Mouse (Mus musculus): ENCODE data around the gene Il4i1.

The Il4i1 gene

DNA sequence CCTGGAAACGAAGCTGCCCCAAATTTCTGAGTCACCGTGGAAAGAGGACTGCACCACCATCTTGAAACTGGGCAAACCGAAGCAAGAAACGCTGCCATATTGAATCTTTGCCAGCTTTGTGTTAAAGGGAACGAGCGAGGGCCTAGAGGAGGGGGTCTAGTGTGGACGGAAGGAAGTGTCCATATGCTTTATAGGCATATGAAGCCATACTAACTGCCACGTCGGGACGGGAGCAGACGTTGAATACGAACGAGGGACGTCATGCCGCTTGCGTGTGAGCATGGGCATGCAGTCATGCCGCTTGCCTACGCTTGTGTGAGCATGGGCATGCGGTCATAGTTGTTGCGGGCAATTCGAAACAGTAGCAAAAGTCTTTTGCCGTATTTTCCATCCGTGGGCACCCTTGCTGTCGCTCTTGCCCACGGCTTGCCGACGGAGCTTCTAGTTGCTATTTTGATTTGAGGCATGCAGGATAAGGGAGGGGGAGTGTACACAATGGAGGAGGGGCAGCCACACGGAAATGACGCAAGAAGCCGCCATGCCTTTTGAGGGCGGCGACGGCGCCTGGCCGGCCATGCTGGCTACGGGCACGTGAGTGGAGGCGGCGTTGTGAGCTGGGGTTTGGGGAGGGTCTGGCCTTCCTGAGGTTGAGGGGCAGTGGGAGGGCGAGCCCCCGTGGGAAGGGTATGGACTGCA is 33.4 kb downstream of the Il4i1 start:
- DNase-seq: peak; percentile 97

DNA sequence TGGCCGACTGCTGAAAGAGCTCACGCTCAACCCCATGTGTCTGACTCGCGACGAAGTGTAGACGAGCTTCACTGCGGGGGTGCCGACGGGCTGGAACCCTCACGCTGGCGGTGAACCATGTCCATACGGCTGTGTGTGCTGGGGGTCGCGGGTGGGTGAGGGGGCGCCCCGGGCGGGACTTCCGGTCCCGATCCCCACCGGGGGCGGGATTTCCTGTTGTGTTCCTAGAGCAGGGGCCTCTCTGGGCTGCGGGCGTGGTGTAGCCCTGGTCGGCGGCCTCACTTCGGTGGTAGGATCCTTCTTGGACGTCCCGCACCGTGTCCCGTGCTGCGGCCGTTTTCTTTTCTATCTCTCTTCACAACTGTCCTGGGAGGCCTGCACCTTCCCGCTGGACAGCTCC is 34.0 kb downstream of the Il4i1 start:
- no peak for DNase-seq

DNA sequence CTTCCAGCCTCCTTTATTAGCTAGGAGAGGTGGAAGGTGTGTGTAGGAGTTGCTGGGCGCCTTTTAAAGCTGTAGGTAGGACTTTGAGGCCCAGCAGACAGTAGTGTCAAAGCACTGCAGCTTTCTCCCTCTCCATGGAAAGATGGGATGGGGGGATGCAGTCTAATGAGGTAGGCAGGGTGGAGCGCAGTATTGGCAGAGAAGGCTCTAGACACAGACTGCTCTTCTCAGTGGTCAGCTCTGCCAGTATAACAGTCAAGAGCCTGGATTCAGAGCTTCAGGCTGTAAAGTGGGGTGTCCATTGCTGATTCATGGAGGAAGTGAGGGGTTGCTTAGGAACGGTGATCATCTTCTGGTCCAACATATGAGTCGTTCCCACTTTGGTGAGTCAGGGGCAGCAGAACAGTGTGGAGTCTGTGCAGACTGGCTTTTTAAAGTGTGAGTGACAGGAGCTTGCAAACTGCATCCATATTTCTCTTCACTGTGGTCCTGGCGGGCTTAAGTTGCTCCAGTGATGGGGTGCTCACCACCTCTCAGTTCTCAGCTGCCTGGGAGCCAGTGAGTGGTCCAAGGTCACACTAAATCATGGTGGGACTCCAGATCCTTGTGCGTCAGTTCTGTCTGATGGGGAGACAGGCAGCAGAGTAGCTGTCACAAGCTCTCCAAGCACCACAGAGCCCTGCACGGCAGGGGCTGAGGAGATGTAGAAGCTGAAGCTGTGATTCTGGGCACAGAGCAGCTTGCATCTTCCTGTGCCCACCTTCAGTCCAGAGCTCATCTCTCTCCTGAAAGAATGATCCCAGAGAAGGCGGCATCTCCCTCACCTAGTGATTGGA is 34.8 kb downstream of the Il4i1 start:
- DNase-seq: peak; percentile 65

DNA sequence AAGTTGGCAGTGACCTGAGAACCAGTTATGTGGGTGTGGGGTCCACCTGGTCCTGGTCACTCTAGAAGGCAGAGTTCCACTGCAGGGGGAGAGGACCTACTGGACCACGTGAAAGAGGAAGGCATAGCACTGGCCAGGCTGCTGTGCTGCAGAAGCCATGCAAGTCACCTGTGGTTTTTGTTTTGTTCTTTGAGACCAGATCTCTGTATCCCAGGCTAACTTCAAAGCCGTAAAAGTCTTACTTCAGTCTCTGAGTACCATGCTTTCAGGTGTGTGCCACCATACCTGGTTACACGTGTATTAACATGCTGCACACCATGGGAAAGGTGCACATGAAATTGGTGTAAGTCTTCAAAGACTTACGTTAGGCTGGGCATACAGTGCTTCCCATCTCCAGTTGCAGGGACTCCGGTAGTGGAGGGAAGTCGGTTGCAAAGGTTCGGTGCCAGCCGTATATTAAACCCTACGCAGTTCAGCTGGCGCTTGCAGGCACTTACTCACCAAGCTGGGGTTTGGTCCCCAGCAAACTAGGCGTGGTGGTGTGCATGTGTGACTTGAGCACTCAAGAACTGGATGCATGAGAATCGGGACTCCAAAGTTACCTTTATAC is 35.5 kb downstream of the Il4i1 start:
- DNase-seq: peak; percentile 61

DNA sequence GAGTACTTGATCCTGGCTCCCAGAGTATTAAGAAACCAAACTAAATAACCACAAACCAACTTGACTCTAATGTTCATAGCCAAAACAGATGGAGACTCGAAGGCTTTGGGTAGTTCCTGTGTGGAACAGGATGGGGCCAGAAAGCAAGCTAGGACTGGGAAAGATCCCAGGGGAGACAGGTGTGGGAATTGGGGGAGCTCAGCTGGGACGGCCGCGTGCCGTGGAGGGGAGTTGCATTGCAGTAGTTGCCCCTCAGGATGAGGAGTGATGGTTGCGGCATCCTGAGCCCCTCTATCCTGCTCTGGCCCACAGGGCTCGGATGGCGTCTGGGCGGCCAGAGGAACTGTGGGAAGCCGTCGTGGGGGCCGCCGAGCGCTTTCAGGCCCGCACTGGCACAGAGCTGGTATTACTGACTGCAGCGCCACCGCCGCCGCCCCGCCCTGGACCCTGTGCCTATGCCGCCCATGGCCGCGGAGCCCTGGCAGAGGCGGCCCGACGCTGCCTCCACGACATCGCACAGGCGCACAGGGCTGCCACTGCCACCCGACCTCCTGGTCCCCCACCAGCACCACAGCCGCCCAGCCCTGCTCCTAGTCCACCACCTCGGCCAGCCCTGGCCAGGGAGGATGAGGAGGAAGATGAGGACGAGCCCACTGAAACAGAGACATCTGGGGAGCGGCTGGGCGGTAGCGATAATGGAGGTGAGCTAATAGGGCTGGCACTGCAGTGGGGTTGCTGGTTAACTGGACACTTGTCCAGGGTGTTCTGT is 36.3 kb downstream of the Il4i1 start:
- DNase-seq: peak; percentile 54

DNA sequence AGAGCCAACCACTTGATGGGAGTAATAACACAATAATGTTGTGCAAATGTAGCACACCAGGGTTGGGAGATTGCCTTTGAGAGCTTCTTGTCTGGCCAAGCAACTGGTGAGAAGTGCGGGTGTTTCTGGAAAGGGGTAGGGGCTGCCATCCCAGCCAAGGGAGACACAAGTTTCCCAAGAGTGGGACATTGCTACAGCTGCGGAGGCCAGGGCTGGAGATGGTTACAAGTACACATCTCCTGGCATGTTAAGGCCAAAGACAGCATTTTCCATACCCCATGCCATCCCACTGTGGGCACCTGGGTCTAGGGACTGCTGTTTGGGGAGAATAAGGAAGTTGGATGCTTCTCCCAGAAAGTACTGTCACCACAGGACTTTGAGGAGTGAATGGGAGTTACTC is 36.9 kb downstream of the Il4i1 start:
- peak; percentile 65 for DNase-seq

DNA sequence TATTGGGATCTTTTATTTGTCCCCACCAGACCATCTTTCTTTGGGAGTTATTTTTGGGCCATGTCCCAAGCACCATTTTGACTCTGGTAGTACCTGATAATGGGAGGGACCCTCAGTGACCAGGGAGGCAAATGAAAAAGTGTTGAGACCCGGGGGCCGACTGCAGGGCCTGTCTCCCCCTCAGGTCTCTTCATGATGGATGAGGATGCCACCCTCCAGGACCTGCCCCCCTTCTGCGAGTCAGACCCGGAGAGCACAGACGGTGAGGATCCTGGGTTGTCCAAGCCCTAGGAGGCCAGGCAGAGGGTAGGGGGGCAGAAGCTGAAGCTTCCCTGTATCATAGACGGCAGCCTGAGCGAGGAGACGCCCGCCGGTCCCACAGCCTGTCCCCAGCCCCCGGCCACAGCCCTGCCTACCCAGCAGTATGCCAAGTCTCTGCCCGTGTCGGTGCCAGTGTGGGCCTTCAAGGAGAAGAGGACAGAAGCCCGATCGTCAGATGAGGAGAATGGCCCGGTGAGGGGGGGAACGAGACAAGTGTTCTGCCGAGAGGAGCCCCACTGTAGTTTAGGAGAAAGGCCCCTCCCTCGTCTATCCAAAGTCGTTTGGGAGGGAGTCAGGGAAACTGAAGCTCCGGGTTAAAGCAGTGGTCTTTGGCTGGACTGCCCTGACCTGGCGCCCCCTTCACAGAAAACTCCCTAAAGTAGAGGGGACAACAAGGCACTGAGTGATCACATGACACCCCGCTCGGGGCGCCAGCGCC is 37.6 kb downstream of the Il4i1 start:
- DNase-seq: peak; percentile 70

DNA sequence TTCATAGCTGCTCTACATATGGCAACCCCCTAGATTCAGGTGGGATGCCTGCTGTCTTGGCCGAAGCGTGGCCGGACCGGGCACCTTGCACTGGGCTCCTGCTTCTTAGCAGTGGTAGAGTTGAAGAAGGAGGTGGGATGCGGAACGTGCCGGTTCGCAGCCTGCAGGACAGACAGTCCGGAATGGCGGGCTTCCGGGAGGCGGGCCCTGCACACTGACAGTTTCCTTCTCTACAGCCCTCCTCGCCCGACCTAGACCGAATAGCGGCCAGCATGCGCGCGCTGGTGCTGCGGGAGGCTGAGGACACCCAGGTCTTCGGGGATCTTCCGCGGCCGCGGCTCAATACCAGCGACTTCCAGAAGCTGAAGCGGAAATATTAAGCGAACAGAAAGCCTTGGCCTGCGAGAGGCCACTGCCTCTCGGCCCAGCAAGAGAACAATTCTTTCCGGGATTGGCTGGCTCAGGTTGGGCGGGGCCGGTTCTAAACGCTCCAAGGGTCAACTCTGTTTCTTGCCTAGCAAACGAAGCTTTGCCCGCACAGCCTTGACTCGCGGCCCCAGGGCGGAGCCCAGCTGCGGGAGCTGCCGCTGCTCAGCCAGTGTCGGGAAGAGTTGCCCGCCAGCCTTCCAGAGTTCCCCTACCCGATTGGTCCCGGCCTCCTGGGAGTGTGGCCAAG is 38.3 kb downstream of the Il4i1 start:
- DNase-seq: peak; percentile 82

DNA sequence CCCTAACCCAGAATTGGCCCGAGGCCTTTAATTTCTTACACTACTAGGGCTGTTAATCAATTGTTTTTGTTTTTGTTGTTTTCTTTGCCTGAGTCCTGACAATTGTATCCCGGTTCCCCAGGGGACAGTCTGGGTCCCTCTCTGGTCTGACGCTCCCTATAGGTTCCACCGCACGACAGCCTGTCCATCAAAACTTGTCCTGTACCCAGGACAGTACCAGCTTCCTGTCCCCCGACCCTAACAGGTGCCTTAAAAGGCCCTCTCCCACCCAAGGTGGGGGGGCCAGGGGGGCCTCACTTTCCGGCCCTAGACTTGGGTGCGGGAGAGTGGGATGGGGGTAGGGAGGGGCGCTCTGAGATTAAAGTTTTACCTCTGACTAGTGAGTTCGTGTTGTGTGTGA is 38.8 kb downstream of the Il4i1 start:
- DNase-seq: peak; percentile 82

DNA sequence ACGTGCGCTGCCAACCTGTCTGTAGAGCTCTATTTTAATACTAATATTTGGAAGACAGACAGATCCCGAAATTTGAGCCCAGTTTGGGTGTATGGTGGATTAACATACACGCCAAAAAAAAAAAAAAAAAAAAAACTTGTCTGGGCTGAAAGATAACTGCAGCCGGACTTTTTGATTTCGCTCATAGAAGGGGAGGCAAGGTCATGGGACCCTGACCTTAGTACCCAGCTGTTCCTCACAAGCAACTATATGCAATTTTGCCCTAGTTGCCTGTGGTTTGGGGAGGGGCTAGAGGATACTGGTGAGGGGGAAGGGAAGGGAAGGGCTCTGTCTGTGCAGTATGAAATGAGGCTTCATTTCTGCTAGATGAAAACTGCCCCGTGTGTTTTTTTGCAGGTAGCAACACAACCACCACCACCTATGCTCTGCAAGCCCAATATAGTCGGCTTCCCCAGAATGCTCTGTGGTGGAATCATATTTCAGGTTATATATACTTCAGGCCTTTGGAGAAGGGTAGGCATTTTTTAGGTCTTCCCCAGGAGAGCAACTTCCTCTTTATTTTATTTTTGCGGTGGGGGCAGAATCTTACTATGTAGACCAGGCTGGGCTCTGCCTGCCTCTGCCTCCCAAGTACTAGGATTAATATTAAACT is 40.2 kb downstream of the Il4i1 start:
- DNase-seq: no peak

DNA sequence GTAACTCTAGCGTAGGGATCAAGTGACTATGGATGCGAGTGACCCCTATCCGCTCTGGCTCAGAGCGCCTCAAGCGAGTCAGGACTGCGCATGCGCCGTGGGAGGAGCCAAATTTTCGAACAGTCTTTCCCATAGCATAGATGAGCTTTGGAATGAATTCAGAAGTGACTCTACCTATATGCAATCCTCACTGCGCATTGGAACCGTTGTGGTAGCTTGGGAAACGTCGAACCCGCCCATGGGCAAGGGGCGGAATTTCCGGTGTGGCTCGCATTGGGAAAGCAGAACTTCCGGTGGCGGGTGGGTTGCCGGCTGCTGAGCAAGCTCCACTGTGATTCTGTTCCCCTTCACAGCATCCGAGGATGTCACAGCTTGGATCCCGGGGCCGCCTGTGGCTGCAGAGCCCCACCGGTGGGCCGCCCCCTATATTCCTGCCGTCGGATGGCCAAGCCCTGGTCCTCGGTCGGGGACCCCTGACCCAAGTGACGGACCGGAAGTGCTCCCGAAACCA is 40.9 kb downstream of the Il4i1 start, which contains the start of gene Pnkp:
Gene Pnkp, plus strand, starts transcription at position 98 of the 511 bp plus-strand sequence.
- peak; percentile 90 for DNase-seq

DNA sequence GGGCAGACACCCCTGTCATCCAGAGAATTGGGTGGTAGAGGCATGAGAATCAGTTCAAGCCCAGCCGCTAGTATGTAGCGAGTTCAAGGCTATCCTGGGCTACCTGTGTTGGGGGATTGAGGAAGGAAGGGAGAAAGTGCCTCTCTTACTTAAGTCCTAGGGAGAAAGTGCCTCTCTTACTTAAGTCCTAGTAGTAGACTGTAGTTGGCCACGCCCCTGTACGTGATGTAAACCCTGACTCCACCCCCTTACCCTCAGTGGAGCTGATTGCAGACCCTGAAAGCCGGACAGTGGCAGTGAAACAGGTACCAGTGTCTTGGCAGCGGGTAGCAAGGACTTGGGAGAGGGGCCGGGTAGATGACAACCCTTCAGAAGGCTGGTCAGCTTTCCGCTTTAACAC is 41.7 kb downstream of the Il4i1 start:
- DNase-seq: peak; percentile 76

DNA sequence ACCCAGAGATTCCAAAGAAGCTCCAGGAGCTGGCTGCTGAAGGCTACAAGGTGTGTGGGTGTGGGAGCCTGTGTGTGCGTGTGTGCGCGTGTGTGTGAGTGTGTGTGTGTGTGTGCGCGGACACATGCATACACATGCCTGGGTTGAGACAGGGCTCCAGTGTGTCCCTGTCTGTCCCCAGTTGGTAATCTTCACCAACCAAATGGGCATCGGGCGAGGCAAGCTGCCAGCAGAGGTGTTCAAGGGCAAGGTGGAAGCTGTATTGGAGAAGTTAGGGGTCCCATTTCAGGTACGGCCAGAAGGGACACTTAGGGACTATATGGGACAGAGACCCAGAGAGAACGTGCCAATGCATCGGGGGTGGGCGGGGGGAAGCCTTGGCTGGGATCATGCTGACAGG is 43.7 kb downstream of the Il4i1 start:
- no peak for DNase-seq

DNA sequence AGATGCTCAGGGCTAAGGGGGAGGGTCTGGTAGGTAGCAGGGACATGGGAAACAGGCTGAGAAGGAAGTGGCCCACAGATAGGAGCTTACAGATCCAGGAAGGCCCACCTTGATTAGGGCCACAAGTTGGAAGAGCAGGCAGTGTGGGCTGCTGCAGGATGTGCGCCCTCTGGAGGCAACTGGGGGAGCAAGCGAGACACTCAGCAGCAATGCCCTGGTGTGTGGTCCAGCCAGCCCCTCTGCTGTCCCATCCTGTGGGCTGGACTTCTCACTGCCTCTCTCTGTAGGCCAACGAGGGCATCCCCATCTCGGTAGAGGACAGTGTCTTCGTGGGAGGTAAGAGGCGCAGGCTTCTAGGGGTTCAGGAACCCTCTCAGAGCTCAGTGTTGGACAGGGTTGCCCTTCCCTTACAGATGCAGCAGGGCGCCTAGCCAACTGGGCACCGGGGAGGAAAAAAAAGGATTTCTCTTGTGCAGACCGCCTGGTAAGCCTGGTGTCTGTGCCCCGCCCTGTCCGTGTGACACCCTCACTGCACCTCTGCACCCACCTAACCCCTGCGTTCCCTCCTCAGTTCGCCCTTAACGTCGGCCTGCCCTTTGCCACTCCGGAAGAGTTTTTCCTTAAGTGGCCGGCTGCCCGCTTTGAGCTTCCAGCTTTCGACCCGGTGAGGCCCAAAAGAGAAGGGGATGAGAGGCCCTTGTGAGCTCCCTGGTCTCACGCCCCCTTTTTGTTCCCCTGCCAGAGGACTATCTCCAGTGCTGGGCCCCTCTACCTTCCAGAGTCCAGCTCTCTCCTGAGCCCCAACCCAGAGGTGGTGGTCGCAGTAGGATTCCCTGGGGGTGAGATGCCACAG is 44.6 kb downstream of the Il4i1 start:
- DNase-seq: no peak

DNA sequence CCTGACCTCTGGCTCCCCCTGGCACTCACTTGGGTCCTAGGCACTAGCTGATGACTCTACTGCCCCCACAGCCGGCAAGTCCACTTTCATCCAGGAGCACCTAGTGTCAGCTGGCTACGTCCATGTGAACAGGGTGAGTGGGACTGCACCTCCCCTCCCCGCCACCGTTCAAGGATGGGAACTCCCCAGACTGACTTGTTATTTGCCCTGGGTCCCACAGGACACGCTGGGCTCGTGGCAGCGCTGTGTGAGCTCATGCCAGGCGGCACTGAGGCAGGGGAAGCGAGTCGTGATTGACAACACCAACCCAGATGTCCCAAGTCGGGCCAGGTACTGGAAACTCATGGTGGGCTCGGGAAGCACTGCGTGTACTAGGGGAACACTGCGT is 45.2 kb downstream of the Il4i1 start:
- DNase-seq: no peak

DNA sequence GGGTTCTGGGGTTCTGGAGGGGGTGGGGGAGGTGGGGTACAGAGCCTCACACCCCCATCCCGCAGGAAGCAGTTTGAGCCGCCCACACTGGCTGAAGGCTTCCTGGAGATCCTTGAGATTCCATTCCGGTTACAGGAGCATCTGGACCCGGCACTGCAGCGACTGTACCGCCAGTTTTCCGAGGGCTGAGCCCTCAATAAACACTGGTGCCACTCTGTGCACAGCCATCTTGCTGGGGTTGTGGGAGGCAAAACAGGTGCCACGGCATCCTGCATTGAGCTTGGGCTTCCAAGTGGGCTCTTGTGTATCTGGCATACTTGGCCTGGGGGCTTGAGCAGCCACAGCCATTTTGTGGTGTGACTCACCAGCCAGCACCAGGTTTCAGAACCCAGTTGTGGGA is 46.2 kb downstream of the Il4i1 start:
- no peak for DNase-seq

DNA sequence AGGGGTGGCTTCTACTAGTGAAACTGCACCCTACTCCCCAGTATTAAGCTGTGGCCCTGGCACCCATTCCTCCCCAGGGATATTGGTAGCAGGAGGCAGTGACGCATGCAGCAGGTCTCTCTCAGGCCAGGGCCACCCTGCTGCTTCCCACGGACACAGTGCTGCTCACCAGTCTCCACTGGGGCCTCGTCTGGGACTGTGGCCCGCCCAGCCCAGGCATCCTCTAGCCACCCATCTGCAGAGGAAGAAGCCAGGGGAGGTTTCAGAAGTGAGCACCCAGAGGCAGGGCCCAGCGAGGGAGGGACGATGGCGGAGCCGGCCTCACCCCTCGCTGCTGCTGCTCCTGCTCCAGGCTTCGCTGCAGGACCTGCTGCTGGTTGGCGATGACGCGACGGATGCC is 47.0 kb downstream of the Il4i1 start:
- no peak for DNase-seq

DNA sequence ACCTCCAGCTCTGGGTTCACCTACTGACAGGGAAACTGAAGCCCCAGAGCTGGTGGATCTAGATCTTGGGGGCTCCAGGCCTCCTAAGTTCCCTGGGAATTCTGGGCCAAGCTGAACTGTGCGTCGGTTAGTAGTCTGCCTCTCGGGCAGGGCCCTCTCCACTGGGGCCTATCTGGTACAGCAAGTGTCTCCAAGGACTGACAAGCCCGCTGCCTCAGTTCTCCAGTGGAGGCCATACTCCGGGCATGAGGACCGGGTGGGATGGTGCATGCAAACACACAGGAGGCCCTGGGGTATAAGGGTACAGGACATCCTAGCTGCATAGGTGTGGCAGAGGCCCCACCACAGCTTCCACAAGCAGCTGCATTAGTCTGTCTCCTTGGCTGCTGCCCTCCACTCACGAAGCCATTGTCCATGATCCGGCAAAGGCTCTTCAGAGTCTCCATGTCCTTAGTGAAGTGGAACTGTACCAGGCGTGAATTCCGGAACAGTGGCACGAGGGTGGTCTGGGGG is 47.9 kb downstream of the Il4i1 start:
- no peak for DNase-seq

Measured in cerebellum, adult 9-10 months (tissue).